Mouse (Mus musculus): ENCODE data around the gene Oxnad1. TPM values are rescaled to one million over a fixed set of nuclear protein-coding genes. Genes with fewer than 3 reads are reported as not detected.

Oxnad1 gene
- polyA plus RNA-seq (2015; fragmentation: Illumina TruSeq; extraction: RNeasy Lipid Tissue Mini Kit (QIAGEN cat#74804); ENCODE audit: insufficient read depth, low read depth, low replicate concordance), result 4.5 TPM

GRCm38 (mm10) chr14:32084761-32085485, at the start of gene Oxnad1:
TSS of gene Oxnad1 (plus strand) at chr14:32085374.

GRCm38 (mm10) chr14:32085486-32086201, 470 bp downstream of the Oxnad1 start, which contains the start of gene Dph3:
TSS of gene Dph3 (minus strand) at chr14:32085729.

GRCm38 (mm10) chr14:32141723-32142122, 56.5 kb downstream of the Oxnad1 start, which contains the start of gene Msmb:
TSS of gene Msmb (plus strand) at chr14:32142023.

Other genes with a start within 250 kb of the Oxnad1 start
- 6.9 TPM for gene Galnt15, start 56.4 kb upstream of the Oxnad1 start, polyA plus RNA-seq (2015; fragmentation: Illumina TruSeq; extraction: RNeasy Lipid Tissue Mini Kit (QIAGEN cat#74804); ENCODE audit: insufficient read depth, low read depth, low replicate concordance)
- 23.4 TPM for gene Dph3, start 355 bp downstream of the Oxnad1 start, polyA plus RNA-seq (2015; fragmentation: Illumina TruSeq; extraction: RNeasy Lipid Tissue Mini Kit (QIAGEN cat#74804); ENCODE audit: insufficient read depth, low read depth, low replicate concordance)
- not detected for gene Msmb, start 56.6 kb downstream of the Oxnad1 start, polyA plus RNA-seq (2015; fragmentation: Illumina TruSeq; extraction: RNeasy Lipid Tissue Mini Kit (QIAGEN cat#74804); ENCODE audit: insufficient read depth, low read depth, low replicate concordance)
- gene Ncoa4, start 74.5 kb downstream of the Oxnad1 start, polyA plus RNA-seq (2015; fragmentation: Illumina TruSeq; extraction: RNeasy Lipid Tissue Mini Kit (QIAGEN cat#74804); ENCODE audit: insufficient read depth, low read depth, low replicate concordance), result 28.2 TPM
- 28.4 TPM for gene Timm23, start 116.5 kb downstream of the Oxnad1 start, polyA plus RNA-seq (2015; fragmentation: Illumina TruSeq; extraction: RNeasy Lipid Tissue Mini Kit (QIAGEN cat#74804); ENCODE audit: insufficient read depth, low read depth, low replicate concordance)
- 4.7 TPM for gene Parg, start 116.6 kb downstream of the Oxnad1 start, polyA plus RNA-seq (2015; fragmentation: Illumina TruSeq; extraction: RNeasy Lipid Tissue Mini Kit (QIAGEN cat#74804); ENCODE audit: insufficient read depth, low read depth, low replicate concordance)
- gene Ogdhl, start 236.6 kb downstream of the Oxnad1 start, polyA plus RNA-seq (2015; fragmentation: Illumina TruSeq; extraction: RNeasy Lipid Tissue Mini Kit (QIAGEN cat#74804); ENCODE audit: insufficient read depth, low read depth, low replicate concordance), result 2.8 TPM

Data from pancreas, adult 10 weeks (tissue).